Mouse (Mus musculus) megakaryocyte, adult 5-6 weeks (primary cell): Measurements from ENCODE around the gene Dlk2. TPM values are rescaled to one million over a fixed set of nuclear protein-coding genes. Genes with fewer than 3 reads are reported as not detected.
A peak's percentile ranks its signal among the peaks of the same experiment; 100 is the strongest.

Source experiments
- ATAC-seq: 2 replicates; pipeline ENCODE4 v1.8.0; 2016; ENCODE audit warnings: mild to moderate bottlenecking, inconsistent platforms; ENCODE audit not compliant: poor library complexity, severe bottlenecking
- total RNA-seq, 2 experiments: library from RNA; stranded (forward) in 1 of 2; stranded (reverse) in 1 of 2; fragments of 153-499, 151-499 nt in 1 of 2; fragments of 221-1000, 200-1000 nt in 1 of 2; gene quantifications; 2 replicates each; pipeline versions ENCODE4 v1.2.3 to v1.2.4; 2015 to 2017

Dlk2 gene
- total RNA-seq, 2 experiments from 2014 or later, result not detected

- ATAC-seq, result no peak
These were observed 25.2 kb upstream of the Dlk2 start for GRCm38 (mm10) chr17:46272058-46272457.

- ATAC-seq, result no peak
These were observed 24.5 kb upstream of the Dlk2 start for GRCm38 (mm10) chr17:46272675-46273074.

- ATAC-seq, result no peak
These were observed 23.4 kb upstream of the Dlk2 start for GRCm38 (mm10) chr17:46273803-46274236.

- ATAC-seq, result no peak
These were observed 22.8 kb upstream of the Dlk2 start for GRCm38 (mm10) chr17:46274465-46274864.

GRCm38 (mm10) chr17:46275034-46275433, 22.2 kb upstream of the Dlk2 start:
- ATAC-seq, result no peak

- ATAC-seq, result no peak
These were observed 21.7 kb upstream of the Dlk2 start for GRCm38 (mm10) chr17:46275506-46275905.

GRCm38 (mm10) chr17:46277586-46277985, 19.6 kb upstream of the Dlk2 start:
- no peak for ATAC-seq

- ATAC-seq, result no peak
These were observed 19.0 kb upstream of the Dlk2 start for GRCm38 (mm10) chr17:46278011-46278765.

- ATAC-seq, result peak; percentile 99
These were observed 14.6 kb upstream of the Dlk2 start, which contains the start of gene Tjap1 for GRCm38 (mm10) chr17:46282483-46283123. Gene Tjap1 (minus strand): TSS chr17:46283026.

GRCm38 (mm10) chr17:46283140-46283539, 14.1 kb upstream of the Dlk2 start:
- no peak for ATAC-seq

- no peak for ATAC-seq
These were observed 13.3 kb upstream of the Dlk2 start for GRCm38 (mm10) chr17:46283911-46284310.

GRCm38 (mm10) chr17:46284653-46285052, 12.6 kb upstream of the Dlk2 start:
- ATAC-seq, result no peak

GRCm38 (mm10) chr17:46285407-46285806, 11.8 kb upstream of the Dlk2 start:
- ATAC-seq, result no peak

- no peak for ATAC-seq
These were observed 9.5 kb upstream of the Dlk2 start for GRCm38 (mm10) chr17:46287678-46288095.

GRCm38 (mm10) chr17:46296601-46297000, 620 bp upstream of the Dlk2 start:
- ATAC-seq, result no peak

GRCm38 (mm10) chr17:46297028-46297363, 225 bp upstream of the Dlk2 start:
- ATAC-seq, result no peak

- ATAC-seq, result peak; percentile 86
These were observed 1.1 kb downstream of the Dlk2 start for GRCm38 (mm10) chr17:46298220-46298913.

GRCm38 (mm10) chr17:46301892-46302291, 4.7 kb downstream of the Dlk2 start:
- ATAC-seq, result peak; percentile 47

- ATAC-seq, result no peak
These were observed 7.0 kb downstream of the Dlk2 start for GRCm38 (mm10) chr17:46304184-46304583.

- ATAC-seq, result no peak
These were observed 9.7 kb downstream of the Dlk2 start for GRCm38 (mm10) chr17:46306956-46307355.

- no peak for ATAC-seq
These were observed 12.6 kb downstream of the Dlk2 start for GRCm38 (mm10) chr17:46309835-46310234.

- no peak for ATAC-seq
These were observed 13.3 kb downstream of the Dlk2 start for GRCm38 (mm10) chr17:46310515-46310914.
